Mouse (Mus musculus) brain, embryonic 14.5 days (tissue): Measurements from ENCODE around the gene Fli1.

Experiments
- CTCF ChIP-seq: fragments of 200-500 bp; IDR thresholded peaks from 2 replicates; pipeline ENCODE4 v1.5.1; 2012; ENCODE audit warnings: inconsistent platforms, mild to moderate bottlenecking, moderate library complexity, borderline replicate concordance; ENCODE audit not compliant: insufficient read depth, insufficient read length; ENCODE audit errors: extremely low read depth
- POLR2A ChIP-seq: fragments of 200-500 bp; IDR thresholded peaks from 2 replicates; pipeline ENCODE4 v1.6.1; 2012; ENCODE audit warnings: mild to moderate bottlenecking, inconsistent platforms, borderline replicate concordance; ENCODE audit not compliant: poor library complexity, insufficient read depth, insufficient read length, severe bottlenecking; ENCODE audit errors: extremely low read depth

DNA sequence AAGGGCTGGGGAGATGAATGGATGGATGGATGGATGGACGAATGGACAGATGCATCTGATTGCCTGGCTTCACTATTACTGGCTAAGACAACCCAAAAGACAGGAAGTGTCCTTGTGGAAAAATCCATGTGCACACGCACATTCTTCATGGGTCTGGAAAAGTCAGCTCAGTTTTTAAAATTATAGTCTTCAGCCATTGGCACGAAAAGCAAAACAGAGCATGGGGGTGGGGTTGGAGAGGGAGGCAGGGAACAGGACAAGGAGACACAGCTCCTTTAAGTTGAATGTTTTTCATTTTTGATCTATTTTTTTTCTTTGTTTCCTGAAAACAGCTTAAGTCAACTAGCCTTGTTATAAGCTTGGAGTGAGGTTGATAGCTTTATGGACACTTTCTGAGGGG is 111.6 kb downstream of the Fli1 start:
- TF ChIP-seq CTCF = no peak
- no peak for TF ChIP-seq POLR2A
